Mouse (Mus musculus) retina, postnatal 1 day (tissue): Measurements from ENCODE around the gene Tcf7l2.

ENCODE experiments used
- DNase-seq: peaks from one replicate; pipeline ENCODE4 v3.0.0-alpha.2; 2012

Tcf7l2 gene

GRCm38 (mm10) chr19:55732499-55732898 lies 9.1 kb upstream of the Tcf7l2 start:
- DNase-seq, result no peak

- no peak for DNase-seq
Observed at GRCm38 (mm10) chr19:55732994-55733393, 8.6 kb upstream of the Tcf7l2 start.

DNA sequence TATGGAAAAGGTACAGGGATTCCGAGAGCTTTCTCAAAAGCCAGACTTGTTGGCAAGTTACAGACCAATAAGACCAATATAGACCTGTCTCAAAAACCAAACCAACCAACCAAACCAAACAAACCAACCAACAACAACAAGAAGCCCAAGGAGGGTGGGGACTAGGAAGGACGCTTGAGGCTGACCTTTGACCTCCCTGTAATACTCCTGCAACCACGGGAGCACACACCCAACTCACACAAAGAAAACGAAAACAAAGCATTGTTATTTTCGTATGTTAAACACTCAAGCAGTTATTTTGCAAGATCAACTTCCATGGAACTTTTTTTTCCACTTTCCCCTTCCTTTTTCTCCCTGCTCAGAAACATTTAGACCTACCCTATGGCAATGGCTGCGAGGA lies 5.6 kb upstream of the Tcf7l2 start:
- no peak for DNase-seq

GRCm38 (mm10) chr19:55739713-55740112 lies 1.9 kb upstream of the Tcf7l2 start:
- DNase-seq, result no peak

GRCm38 (mm10) chr19:55740753-55741438 lies 724 bp upstream of the Tcf7l2 start:
- DNase-seq, result no peak

DNA sequence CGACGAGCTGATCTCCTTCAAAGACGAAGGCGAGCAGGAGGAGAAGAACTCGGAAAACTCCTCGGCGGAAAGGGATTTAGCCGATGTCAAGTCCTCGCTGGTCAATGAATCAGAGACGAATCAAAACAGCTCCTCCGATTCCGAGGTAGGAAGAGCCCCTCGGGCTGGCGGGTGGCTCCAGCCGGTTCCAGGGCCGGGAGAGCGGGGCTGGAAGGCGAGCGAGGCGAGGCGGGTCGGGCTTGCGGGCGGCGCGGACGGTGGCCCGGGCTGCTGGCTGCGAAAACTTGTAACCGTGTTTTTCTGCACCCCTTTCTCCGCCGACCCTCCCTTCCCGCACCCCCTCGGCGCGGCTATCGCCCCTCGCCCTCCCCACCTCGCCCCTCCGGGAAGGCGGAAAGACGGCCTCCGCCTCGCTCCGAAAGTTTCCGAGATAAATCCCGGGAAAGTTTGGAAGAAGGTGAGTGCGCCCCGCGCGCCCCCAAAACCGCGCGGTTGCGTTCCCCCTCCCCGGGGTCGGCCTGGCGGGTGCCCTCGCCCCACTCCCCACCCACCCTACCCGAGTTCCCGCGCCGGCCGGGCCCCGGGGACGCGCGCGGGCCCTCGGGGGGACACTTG lies 873 bp downstream of the Tcf7l2 start:
- peak; percentile 60 for DNase-seq

DNA sequence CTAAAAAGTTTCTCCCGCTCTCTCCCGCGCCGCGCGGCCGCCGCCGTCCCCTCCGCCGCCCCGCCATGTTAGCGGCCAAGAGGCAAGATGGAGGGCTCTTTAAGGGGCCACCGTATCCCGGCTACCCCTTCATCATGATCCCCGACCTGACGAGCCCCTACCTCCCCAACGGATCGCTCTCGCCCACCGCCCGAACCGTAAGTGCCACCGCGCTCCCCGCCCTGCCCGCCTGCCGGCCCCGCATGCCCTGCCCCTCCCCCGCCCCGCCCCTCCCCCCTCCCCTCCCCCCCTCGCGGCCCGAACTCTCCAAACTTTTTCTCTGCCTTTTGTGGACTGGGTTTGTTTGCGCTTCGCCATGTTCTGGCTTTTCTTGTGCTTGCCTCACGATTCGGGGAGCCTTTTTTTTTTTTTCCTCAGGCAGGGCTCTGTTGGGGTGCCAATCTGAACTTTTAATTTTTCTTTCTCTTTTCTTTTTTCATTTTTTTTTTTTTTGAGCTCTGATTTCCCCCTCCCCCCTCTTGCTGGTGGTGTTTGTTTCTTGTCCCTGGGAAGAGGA lies 1.5 kb downstream of the Tcf7l2 start:
- peak; percentile 74 for DNase-seq

DNA sequence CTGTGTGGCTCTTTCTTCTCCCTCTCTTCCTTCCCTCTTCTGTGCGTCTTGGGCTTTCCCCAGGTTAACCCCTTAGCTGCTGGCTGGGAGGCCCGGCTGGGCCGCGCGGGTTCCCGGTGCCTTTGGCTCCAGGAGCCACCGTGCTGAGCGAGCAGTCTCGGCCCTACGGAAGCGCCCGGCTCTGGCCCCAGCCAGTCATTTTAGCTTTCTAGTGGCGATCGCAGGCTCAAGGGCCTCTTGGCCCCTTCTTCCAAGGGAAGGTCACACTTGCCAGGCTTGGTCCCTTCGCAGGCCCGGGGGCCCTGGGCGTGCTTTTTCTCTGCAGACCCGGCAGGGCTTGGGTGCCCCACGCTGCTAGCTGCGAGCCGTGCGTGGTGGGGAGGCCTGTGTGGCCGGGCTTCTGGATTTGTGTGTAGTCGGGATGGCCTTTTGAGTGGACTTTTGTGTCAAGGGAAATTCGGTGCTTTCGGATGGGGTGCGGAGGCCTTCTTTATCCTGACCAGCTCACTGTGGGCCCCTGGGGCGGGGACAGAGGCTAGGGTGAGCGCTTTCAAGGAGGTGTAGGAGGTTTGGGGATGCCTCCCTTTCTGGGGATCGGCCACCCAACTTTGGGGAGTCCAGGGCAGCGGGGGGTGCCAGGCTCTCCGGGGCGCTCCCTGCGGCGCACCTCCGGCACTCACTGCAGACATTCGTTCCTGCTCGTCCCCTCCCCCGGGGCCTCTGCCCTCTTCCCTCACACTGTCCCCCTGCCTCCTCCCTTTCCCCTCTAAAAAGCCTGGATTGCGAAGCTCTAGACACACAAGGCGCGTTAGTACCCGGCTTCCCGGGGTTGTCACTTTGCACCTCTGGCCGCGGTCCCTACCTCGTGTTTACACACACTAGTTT lies 2.2 kb downstream of the Tcf7l2 start:
- peak; percentile 81 for DNase-seq

DNA sequence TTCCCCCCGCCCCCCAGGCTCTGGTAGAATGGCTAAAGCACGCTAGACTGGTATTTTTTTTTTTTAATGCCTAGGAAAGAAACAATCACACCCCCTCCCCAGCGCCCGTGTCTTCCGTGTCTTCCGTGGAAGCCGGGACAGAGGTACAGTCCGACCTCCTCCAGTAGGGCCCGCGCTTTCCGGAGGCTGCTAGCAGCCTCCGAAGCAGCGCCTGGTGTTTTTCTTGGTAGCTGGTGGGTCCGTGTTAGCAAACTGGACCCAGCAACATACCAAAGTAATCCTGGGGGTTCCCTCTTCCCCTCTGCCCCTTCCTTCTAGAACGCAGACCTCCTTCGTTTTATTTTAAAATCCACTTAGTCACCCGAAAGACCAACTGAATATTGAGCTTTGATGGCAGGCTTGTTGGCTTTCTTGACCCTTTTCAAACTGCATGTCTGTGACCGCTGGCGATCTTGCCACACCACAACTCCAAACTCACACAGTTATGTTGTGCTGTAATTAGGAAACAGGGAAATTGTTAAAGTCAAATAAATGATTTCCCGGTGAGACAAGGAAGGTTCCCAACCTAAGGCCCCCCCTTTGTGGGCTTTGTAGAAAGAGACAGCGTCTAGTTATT lies 3.1 kb downstream of the Tcf7l2 start:
- peak; percentile 44 for DNase-seq

GRCm38 (mm10) chr19:55745192-55745578 lies 3.6 kb downstream of the Tcf7l2 start:
- DNase-seq, result no peak

DNA sequence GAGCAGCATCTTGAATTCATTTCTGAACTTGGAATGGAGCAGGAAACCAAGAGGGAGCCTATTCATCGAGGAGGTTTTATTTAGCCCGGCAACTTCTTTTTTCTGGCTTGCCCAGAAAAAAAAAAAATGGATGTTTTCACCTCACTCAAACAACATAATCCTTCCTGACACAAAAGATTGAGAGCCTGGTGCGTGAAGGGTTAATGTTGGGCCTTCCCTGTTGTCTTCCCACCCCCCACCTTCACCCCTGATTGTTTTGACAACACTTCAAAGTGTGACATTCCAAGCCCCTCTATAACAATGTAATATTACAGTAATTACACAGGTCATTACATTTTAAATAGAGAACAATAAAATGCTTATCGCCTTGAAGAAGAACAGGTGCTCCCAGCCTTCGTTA lies 4.6 kb downstream of the Tcf7l2 start:
- peak; percentile 74 for DNase-seq

DNA sequence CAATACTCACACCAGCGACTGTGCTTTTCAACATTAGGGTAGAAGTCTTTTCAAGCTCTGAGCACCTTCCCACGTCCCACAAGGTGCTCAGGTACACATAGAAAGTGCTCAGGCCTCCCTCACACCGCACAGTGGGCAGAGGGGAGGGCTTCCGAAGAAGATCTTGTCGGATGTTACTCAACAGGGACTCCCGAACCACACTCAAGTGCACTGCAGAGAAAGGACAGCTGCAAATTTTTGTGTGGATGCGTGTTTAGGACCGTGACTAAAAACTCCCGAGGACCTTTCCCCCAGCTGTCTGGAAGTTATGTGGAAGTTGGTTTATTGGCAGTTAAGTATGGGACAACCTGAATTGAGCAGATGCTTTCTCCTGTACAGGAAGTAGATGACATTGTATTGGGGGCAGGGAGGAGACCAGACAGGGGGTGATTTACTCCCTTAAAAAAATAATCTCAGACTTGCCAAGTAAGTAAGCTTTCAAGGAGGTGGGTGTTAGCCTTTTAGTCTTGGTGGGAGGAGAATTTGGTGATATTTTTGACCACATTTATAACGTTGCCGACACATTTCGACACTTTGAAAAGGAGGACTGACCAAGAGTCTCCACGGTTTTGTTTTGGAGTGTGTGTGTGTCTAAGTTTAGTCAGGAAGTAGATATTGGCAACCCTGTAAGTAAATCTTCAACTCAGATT lies 5.8 kb downstream of the Tcf7l2 start:
- no peak for DNase-seq

DNA sequence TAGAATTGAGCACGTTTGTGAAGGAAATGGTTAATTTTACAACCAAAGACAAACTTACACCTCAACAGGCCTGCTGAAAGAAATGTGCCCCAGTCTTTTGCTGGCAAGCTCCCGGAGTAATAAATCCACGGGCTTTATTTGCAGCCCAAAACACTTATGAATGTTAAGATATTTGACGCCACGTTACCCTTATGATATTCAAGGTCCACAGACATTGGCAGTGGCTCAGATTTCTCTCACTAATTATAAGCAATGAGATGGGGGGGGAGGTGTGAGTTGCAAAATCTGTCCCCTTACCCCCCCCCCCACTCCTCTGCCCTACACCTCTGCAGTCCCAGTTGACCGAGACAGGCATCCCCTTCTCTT lies 6.3 kb downstream of the Tcf7l2 start:
- DNase-seq, result peak; percentile 32

DNA sequence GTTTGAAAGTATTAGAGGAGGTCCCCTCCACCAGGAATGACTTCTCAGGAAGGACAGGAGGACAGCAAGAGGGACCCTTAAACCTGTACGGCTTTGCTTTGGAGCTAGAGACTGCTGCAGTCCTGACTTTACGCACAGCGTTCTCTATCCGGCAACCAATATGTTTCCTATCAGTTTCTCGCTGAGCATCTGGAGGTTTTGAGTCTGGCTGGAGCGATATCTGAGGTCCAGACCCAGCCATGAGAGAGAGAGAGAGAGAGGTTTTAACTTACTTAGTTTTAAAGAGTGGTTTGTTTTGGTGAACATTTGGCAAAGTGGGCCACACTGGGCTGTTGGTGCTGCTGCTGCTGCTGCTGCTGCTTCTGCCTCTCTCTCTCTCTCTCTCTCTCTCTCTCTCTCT lies 7.2 kb downstream of the Tcf7l2 start:
- peak; percentile 47 for DNase-seq

- DNase-seq, result peak; percentile 71
Observed at GRCm38 (mm10) chr19:55749532-55749931, 7.9 kb downstream of the Tcf7l2 start.

DNA sequence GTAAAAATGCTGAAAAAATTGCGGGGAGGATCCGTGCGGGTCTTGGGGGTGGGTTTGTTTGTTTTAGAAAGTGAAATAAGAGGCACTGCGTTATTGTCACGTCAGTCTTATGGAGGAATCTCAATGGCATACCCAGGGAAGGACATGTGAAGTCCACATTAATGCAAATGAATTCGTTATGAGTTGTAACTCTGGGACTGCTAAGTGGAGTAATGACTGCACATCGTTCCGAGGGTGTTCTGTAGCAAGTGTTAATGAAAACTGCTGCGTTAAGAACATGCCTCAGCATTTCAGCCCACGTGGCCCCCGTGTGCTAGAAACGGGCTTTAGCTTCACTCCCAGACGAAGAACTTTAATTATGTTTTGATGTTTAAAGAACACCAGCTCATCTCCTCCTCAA lies 8.4 kb downstream of the Tcf7l2 start:
- DNase-seq, result peak; percentile 58

DNA sequence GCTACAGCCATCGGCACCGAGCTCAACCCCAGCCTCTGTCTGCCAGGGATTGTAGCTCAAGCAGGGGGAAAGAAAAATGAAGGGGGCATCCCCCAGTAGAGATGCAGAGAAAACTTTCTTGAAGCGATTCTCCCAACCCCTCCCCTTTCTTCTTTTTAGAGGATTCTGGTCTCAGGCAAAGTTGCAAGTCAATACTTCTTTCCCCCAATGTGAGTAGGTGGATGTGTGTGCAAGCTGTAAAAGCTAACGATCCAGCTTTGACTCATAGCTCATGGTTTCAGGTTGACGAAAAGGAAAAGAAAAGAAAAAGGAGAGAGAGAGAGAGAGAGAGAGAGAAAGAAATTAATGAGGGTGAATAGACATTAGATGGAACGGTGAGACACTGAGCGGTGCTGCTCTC lies 8.8 kb downstream of the Tcf7l2 start:
- DNase-seq, result no peak

DNA sequence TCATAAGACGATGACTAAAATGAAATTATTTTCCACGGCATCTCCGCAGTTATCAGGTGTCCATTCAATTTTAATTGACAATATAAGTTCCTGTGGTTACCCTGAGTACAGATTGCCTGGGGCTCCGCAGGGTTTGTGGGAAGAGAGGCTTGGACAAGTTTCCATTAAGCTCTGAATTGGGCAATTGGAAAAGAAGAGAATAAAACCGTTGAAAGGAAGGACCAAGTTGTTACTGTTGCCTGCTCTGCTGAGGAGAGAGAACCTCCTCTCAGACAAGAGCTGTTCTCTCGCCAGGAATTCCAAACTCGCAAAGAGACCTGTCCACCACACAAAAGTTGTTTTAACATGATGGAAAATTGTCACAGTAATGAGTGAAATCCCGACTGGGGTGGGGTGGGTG lies 11.2 kb downstream of the Tcf7l2 start:
- DNase-seq, result no peak

DNA sequence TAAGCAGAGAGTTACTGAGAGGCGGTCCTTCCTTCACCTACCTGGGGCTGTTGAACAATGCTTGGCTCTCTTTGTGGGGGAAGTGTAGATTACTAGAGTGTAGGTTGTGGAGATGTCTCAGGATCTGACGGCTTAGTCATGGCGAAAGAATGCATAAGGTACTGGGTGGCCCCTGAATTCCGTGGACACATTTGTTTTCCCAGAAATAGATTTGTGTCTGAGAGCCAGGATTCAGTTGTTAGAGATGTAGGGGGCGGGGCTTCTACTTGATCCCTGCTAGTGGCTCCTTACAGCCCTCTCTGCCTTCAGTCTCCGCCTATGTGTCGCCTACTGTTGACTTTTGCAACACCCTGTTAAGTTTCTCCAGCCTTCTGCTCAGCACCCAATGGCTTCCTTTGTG lies 12.7 kb downstream of the Tcf7l2 start:
- DNase-seq, result no peak

- no peak for DNase-seq
Observed at GRCm38 (mm10) chr19:55755462-55755861, 13.8 kb downstream of the Tcf7l2 start.

GRCm38 (mm10) chr19:55756707-55757106 lies 15.1 kb downstream of the Tcf7l2 start:
- no peak for DNase-seq

DNA sequence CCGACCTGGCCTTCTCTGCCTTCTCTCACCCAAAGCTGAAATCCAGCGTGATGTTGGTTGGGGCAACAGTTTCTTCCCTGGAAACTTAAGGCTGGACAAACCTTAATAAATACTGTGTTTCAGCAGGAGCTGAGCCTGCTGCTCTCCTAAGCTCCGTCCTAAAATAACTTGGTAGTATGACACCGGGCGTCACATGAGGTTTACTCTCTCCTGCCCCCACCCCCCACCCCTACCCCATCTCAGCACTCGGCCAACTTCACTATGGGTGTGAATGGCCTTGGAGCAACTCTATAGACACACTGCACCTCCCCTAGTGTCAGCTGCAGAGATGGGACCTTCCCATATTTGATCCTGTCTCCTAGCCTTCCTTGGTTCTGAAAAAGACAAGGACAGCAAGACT lies 15.8 kb downstream of the Tcf7l2 start:
- DNase-seq, result no peak

DNA sequence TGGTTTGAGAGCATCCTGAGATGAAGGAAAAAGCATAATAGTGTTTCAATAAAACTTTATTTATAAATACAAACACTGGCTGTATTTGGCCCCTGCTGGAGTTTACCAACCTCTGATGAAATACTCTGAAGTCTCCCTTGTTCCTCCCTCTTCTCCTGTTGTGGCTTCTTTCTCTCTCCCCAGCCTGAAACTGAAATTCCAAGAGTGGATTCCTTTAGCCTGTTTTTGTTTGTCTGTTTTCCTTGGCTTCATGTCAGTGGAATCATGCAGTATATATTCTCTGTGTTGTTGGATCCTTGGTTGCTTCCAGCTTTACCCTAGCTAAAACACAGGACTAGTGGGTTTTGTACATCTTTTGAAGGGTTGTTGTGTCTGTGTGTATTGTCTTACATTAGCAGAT lies 16.5 kb downstream of the Tcf7l2 start:
- no peak for DNase-seq
